Mouse (Mus musculus): ENCODE measurements around the gene Yeats4. TPM values are rescaled to one million over a fixed set of nuclear protein-coding genes. Genes with fewer than 3 reads are reported as not detected.

Gene Yeats4
- 10.9 and 14.0 TPM in 2 replicates for polyA plus RNA-seq (2012; rRNA removed)

GRCm38 (mm10) chr10:117224102-117224990 is at the start of gene Yeats4:
Gene Yeats4, minus strand, starts transcription at chr10:117224507.

DNA sequence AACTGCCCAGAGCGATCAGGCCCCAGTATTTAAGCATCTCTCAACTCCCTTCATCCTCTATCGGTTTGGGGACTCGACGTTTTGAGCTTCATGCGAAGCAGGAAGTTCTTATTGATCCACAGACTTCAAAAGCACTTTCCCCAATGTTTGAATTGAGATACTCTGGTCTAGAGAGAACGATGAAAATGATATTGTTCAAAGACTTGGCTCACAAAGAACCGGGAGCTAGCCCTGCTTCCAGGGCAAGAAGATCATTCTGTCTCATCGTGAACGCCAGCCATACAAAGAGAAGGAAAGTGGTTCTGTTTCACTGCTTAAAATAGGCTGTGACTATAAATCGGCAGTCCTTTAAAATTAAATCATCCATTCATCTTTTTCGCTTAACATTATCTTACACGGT is 14.3 kb upstream of the Yeats4 start, which contains the start of gene 9530003J23Rik:
TSS of gene 9530003J23Rik (minus strand) at position 101 of the 400 bp plus-strand sequence.

Other genes with a start within 250 kb of the Yeats4 start
- gene Best3, start 238.2 kb downstream of the Yeats4 start, polyA plus RNA-seq (2012; rRNA removed): 0.06 and 0.08 TPM in 2 replicates
- gene Lrrc10, start 179.2 kb downstream of the Yeats4 start, polyA plus RNA-seq (2012; rRNA removed): not detected in 2 replicates
- gene Cct2, start 160.7 kb downstream of the Yeats4 start, polyA plus RNA-seq (2012; rRNA removed): 9.3 and 12.3 TPM in 2 replicates
- 1.7 and 2.3 TPM in 2 replicates for gene Frs2, start 76.0 kb downstream of the Yeats4 start, polyA plus RNA-seq (2012; rRNA removed)
- gene 9530003J23Rik, start 14.2 kb upstream of the Yeats4 start, polyA plus RNA-seq (2012; rRNA removed): not detected in 2 replicates
- gene Lyz2, start 57.8 kb upstream of the Yeats4 start, polyA plus RNA-seq (2012; rRNA removed): 28.1 and 30.6 TPM in 2 replicates
- 0.96 and 1.4 TPM in 2 replicates for gene Lyz1, start 68.4 kb upstream of the Yeats4 start, polyA plus RNA-seq (2012; rRNA removed)
- 16.3 and 19.8 TPM in 2 replicates for gene Cpsf6, start 155.5 kb upstream of the Yeats4 start, polyA plus RNA-seq (2012; rRNA removed)

Measured in stomach, adult 2 months (tissue).